Mouse (Mus musculus) erythroblast, embryonic 14.5 days (primary cell): ENCODE measurements around the gene Adgrf5.

Experiments
- GATA1 ChIP-seq: IDR thresholded peaks from 2 replicates; pipeline ENCODE4 v1.6.1; 2012; ENCODE audit warnings: low read length, inconsistent platforms, mixed read lengths
- TAL1 ChIP-seq: IDR thresholded peaks from 3 replicates; pipeline ENCODE4 v1.6.1; 2012; ENCODE audit warnings: low read length, inconsistent platforms, mixed read lengths

GRCm38 (mm10) chr17:43497521-43497920 lies 137.3 kb downstream of the Adgrf5 start:
- TF ChIP-seq TAL1 (no peak), GATA1 (no peak)
